Comparison of ENCODE assay signal across 18 mouse cellular contexts in the genomic region with DNA sequence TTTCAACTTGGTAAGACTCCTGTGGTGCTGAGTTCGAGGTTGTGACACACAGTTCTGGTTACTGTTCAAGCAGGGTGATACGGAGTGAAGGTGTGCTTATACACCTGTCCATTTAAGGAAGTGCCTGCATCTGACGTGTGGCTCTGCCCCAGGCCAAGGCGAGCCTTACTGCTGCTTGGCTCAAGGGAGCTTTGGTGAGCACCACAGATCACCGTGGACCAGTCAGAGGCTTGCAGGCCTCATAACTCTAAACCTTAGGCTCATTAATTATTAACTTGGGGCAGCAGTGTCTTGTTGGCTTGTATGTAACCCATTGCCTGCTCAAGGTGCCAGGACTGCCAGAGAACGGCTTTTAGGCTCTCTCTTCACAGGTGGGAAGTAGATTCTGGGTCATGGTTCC. TPM values are rescaled to one million over a fixed set of nuclear protein-coding genes. Genes with fewer than 3 reads are reported as not detected.
DNase-seq lines count a peak whose midpoint lies in the region; ATAC-seq lines count a peak whose summit lies in the region.
"Had no signal": no experiment of that assay in that cellular context is flagged by ENCODE, and none has a peak within 500 bp of the region (broad histone marks: within the 10 kb centered on the region; RNA-seq: fewer than 3 reads in every experiment).

No protein-coding gene starts in this region.

- 77% methylated on average over 6 of the region's 6 CpGs for WGBS in kidney, embryonic 14.5 days
- WGBS in stomach, embryonic 15.5 days: 78% methylated on average over 6 of the region's 6 CpGs
- 96% methylated on average over 6 of the region's 6 CpGs for WGBS in midbrain, embryonic 10.5 days

- peaks cover 22% of the 10 kb centered on the region for H3K4me1 ChIP-seq in kidney, embryonic 14.5 days (ENCODE audit: control insufficient read depth, insufficient read depth, low read length)
- H3K4me1 ChIP-seq in stomach, embryonic 15.5 days: peaks cover 30% of the 10 kb centered on the region
- peaks cover 27% of the 10 kb centered on the region for H3K4me1 ChIP-seq in midbrain, embryonic 10.5 days

- no peak overlapping the region for H3K4me3 ChIP-seq in kidney, embryonic 14.5 days (ENCODE audit: low read length)
- H3K4me3 ChIP-seq in stomach, embryonic 15.5 days (replicated peaks): no peak overlapping the region
- H3K4me3 ChIP-seq in midbrain, embryonic 10.5 days: no peak overlapping the region
- H3K4me3 ChIP-seq: embryonic facial prominence, embryonic 13.5 days; forebrain, embryonic 15.5 days; layer of hippocampus, adult 2 months; limb, embryonic 10.5 days had no signal

- no peak overlapping the region for H3K4me2 ChIP-seq in kidney, embryonic 14.5 days (replicated peaks; ENCODE audit: low read depth, low read length)
- no peak overlapping the region for H3K4me2 ChIP-seq in stomach, embryonic 15.5 days
- H3K4me2 ChIP-seq: embryonic facial prominence, embryonic 13.5 days; forebrain, embryonic 15.5 days had no signal

- H3K9me3 ChIP-seq in kidney, embryonic 14.5 days (ENCODE audit: control insufficient read depth, low read length): peaks cover 3% of the 10 kb centered on the region; the same call in 1 of the 2 replicates
- no peaks in the 10 kb centered on the region for H3K9me3 ChIP-seq in stomach, embryonic 15.5 days
- peaks cover 3% of the 10 kb centered on the region for H3K9me3 ChIP-seq in midbrain, embryonic 10.5 days (replicated peaks)
- H3K9me3 ChIP-seq: forebrain, embryonic 15.5 days; limb, embryonic 10.5 days had no signal

- no peaks in the 10 kb centered on the region for H3K36me3 ChIP-seq in kidney, embryonic 14.5 days (ENCODE audit: control insufficient read depth, insufficient read depth, low read length)
- no peaks in the 10 kb centered on the region; the same call in 1 of the 2 replicates for H3K36me3 ChIP-seq in stomach, embryonic 15.5 days
- H3K36me3 ChIP-seq in midbrain, embryonic 10.5 days: peaks cover 43% of the 10 kb centered on the region

- H3K9ac ChIP-seq in kidney, embryonic 14.5 days (ENCODE audit: low read depth, low read length): no peak overlapping the region
- H3K9ac ChIP-seq in stomach, embryonic 15.5 days: no peak overlapping the region
- H3K9ac ChIP-seq: embryonic facial prominence, embryonic 13.5 days; forebrain, embryonic 15.5 days had no signal

- DNase-seq in kidney, adult 11 months: peak; percentile 85
- peak; percentile 62 to 85 for DNase-seq in kidney, adult 8-10 months
- DNase-seq in kidney, postnatal 25 days: peak; percentile 61 to 90
- no peak for DNase-seq in gastrocnemius, postnatal 25 days
- DNase-seq in thymus, adult 18-20 months: no peak
- DNase-seq in midbrain, embryonic 10.5 days (ENCODE audit: low spot score): no peak
- DNase-seq: adrenal gland, adult 8-10 months; cerebellum, adult 9-11 months; gastrocnemius, postnatal 36 days; lung, adult 18-20 months; lung, postnatal 14 days; thymus, postnatal 4 days had no signal

- no peaks in the 10 kb centered on the region for H3K27me3 ChIP-seq in kidney, embryonic 14.5 days (ENCODE audit: control insufficient read depth, insufficient read depth, low read length)
- no peaks in the 10 kb centered on the region for H3K27me3 ChIP-seq in stomach, embryonic 15.5 days (replicated peaks)
- no peaks in the 10 kb centered on the region for H3K27me3 ChIP-seq in midbrain, embryonic 10.5 days (ENCODE audit: low read depth, poor library complexity, severe bottlenecking)
- H3K27me3 ChIP-seq: embryonic facial prominence, embryonic 13.5 days; forebrain, embryonic 15.5 days had no signal

- no peak for ATAC-seq in kidney, embryonic 14.5 days (ENCODE audit: low FRiP score, low TSS enrichment)
- ATAC-seq in stomach, embryonic 15.5 days (ENCODE audit: insufficient read depth, low FRiP score, low read depth): peak; percentile 60
- ATAC-seq: forebrain, embryonic 15.5 days had no signal

- no peak overlapping the region for H3K27ac ChIP-seq in kidney, embryonic 14.5 days (ENCODE audit: low read depth, low read length)
- no peak overlapping the region for H3K27ac ChIP-seq in stomach, embryonic 15.5 days
- H3K27ac ChIP-seq in midbrain, embryonic 10.5 days (replicated peaks): no peak overlapping the region
- H3K27ac ChIP-seq: embryonic facial prominence, embryonic 13.5 days; forebrain, embryonic 15.5 days; layer of hippocampus, adult 2 months; limb, embryonic 10.5 days had no signal

RNA-seq across cellular contexts. Expression of gene Galnt2, which starts 17.5 kb away (rescaled TPM):
- polyA plus RNA-seq in kidney, embryonic 14.5 days (2014; fragmentation: Nextera tagmentation; extraction: Ambion mirVana): 41.6 and 57.7 TPM in 2 replicates
- 74.9 and 80.5 TPM in 2 replicates for polyA plus RNA-seq in stomach, embryonic 15.5 days (2015; fragmentation: Nextera tagmentation; extraction: Ambion mirVana)
- 10 to 100 TPM; 30.7 to 39.0 TPM for total RNA-seq in gastrocnemius, postnatal 25 days (2021)
- 35.3 and 47.5 TPM in 2 replicates for polyA plus RNA-seq in midbrain, embryonic 10.5 days (2016; fragmentation: Nextera tagmentation; extraction: Ambion mirVana)

Comparison
In these comparisons a context has a peak if more than half of its experiments do, and no peak if none do; other contexts are left out.
1. DNase-seq: peak in kidney, adult 11 months (single experiment), kidney, adult 8-10 months (2 of 2) and kidney, postnatal 25 days (2 of 2); none in gastrocnemius, postnatal 25 days (single experiment), thymus, adult 18-20 months (0 of 2) and midbrain, embryonic 10.5 days (single experiment).